ENCODE assay signal across 8 mouse cellular contexts in the genomic region with DNA sequence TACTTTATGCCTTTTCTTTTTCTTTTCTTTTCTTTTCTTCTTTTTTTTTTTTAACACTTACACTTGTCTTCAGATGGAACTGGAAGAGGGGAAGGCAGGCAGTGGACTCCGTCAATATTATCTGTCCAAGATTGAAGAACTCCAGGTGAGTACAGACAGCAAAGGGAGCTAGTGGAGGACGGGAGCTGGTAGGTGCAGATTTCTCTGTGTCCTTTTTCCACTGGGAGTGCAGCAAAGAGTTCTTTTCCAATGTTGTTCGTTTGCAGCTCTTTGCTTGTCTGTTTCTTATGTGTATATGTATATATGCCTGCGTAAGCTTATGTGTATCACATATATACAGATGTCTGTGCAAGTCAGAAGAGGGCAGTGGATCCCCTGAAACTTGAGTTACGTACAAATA. TPM values are rescaled to one million over a fixed set of nuclear protein-coding genes. Genes with fewer than 3 reads are reported as not detected.
A peak's percentile ranks its signal among the peaks of the same experiment; 100 is the strongest.
DNase-seq lines count a peak whose midpoint lies in the region; ATAC-seq and TF ChIP-seq lines count a peak whose summit lies in the region.

No protein-coding gene starts in this region.

- no peaks in the 10 kb centered on the region for H3K4me1 ChIP-seq in cerebellum, adult 2 months (ENCODE audit: control insufficient read depth, insufficient read depth, low read length)
- H3K4me1 ChIP-seq in MEL (ENCODE audit: control insufficient read depth in 1 of 2, insufficient read depth in 2 of 2, low read length in 2 of 2), result peaks cover 3 to 18% of the 10 kb centered on the region in 2 experiments; a peak in 3 of 4 replicates
- peaks cover 6% of the 10 kb centered on the region for H3K4me1 ChIP-seq in hindbrain, embryonic 11.5 days (replicated peaks; ENCODE audit: control insufficient read depth, insufficient read depth, low read length)
- peaks cover 14% of the 10 kb centered on the region for H3K4me1 ChIP-seq in liver, embryonic 11.5 days (replicated peaks; ENCODE audit: control insufficient read depth, insufficient read depth, low read length)
- H3K4me1 ChIP-seq in neural tube, embryonic 14.5 days (ENCODE audit: control insufficient read depth, insufficient read depth, low read length), result peaks cover 15% of the 10 kb centered on the region

- TF ChIP-seq POLR2A in cerebellum, adult 2 months (IDR thresholded peaks at IDR 0.05; ENCODE audit: borderline replicate concordance, insufficient read depth, low read length), result no peak
- TF ChIP-seq POLR2A in MEL (IDR thresholded peaks at IDR 0.05; ENCODE audit: control insufficient read depth in 1 of 2, insufficient read depth in 1 of 2, low read depth in 1 of 2, low read length in 2 of 2, poor library complexity in 1 of 2), result no peak

- no peak for TF ChIP-seq CTCF in cerebellum, adult 2 months (IDR thresholded peaks at IDR 0.05; ENCODE audit: borderline replicate concordance, insufficient read depth, low read depth, low read length)
- no peak for TF ChIP-seq CTCF in MEL (IDR thresholded peaks at IDR 0.05 in 2 of 3, conservative IDR thresholded peaks at IDR 0.05 in 1 of 3; ENCODE audit: control insufficient read depth in 1 of 3, insufficient read depth in 1 of 3, low read depth in 2 of 3, low read length in 3 of 3, poor library complexity in 1 of 3, severe bottlenecking in 1 of 3)

- TF ChIP-seq EP300 in MEL (IDR thresholded peaks at IDR 0.05; ENCODE audit: low read depth in 1 of 2, low read length in 2 of 2), result no peak

- H3K27ac ChIP-seq in cerebellum, adult 2 months (ENCODE audit: insufficient read depth, low read length), result no peak overlapping the region
- H3K27ac ChIP-seq in MEL (ENCODE audit: control insufficient read depth, low read depth, low read length), result no peak overlapping the region; the same call in 1 of the 2 replicates
- H3K27ac ChIP-seq in hindbrain, embryonic 11.5 days (ENCODE audit: low read depth, low read length), result no peak overlapping the region
- H3K27ac ChIP-seq in liver, embryonic 11.5 days (ENCODE audit: low read depth, low read length), result no peak overlapping the region
- no peak overlapping the region for H3K27ac ChIP-seq in neural tube, embryonic 14.5 days (ENCODE audit: low read depth, low read length)

- H3K79me2 ChIP-seq in MEL (ENCODE audit: control insufficient read depth, insufficient read depth, low read length, poor library complexity), result peaks cover 57% of the 10 kb centered on the region

- DNase-seq in cerebellum, adult 2 months, result peak; percentile 46 to 65
- no peak for DNase-seq in cerebellum, postnatal 4 days (ENCODE audit: low spot score in 2 of 2)
- DNase-seq in MEL (ENCODE audit: low read depth, low spot score), result no peak
- no peak for DNase-seq in hindbrain, embryonic 11.5 days (ENCODE audit: low spot score)
- no peak for DNase-seq in liver, embryonic 11.5 days (ENCODE audit: low spot score)
- no peak for DNase-seq in left cerebral cortex, adult 9 months (ENCODE audit: low spot score in 2 of 2)
- DNase-seq in retina, postnatal 1 day, result no peak

- H3K27me3 ChIP-seq in cerebellum, adult 2 months (ENCODE audit: control insufficient read depth, insufficient read depth, low read length), result no peaks in the 10 kb centered on the region
- no peaks in the 10 kb centered on the region for H3K27me3 ChIP-seq in MEL (ENCODE audit: control insufficient read depth in 1 of 2, insufficient read depth in 2 of 2, low read length in 2 of 2)
- H3K27me3 ChIP-seq in hindbrain, embryonic 11.5 days (ENCODE audit: control insufficient read depth, insufficient read depth, low read length), result no peaks in the 10 kb centered on the region
- no peaks in the 10 kb centered on the region for H3K27me3 ChIP-seq in liver, embryonic 11.5 days (replicated peaks; ENCODE audit: control insufficient read depth, insufficient read depth, low read length)
- no peaks in the 10 kb centered on the region for H3K27me3 ChIP-seq in neural tube, embryonic 14.5 days (ENCODE audit: control insufficient read depth, insufficient read depth, low read length)

- TF ChIP-seq RAD21 in MEL (IDR thresholded peaks at IDR 0.05; ENCODE audit: low read depth, low read length), result no peak

- ATAC-seq in hindbrain, embryonic 11.5 days (ENCODE audit: low FRiP score), result no peak
- ATAC-seq in liver, embryonic 11.5 days (replicated peaks; ENCODE audit: low FRiP score), result no peak
- no peak for ATAC-seq in neural tube, embryonic 14.5 days (ENCODE audit: low read depth)

- H3K9me3 ChIP-seq in MEL (replicated peaks; ENCODE audit: insufficient read depth, low read length), result no peaks in the 10 kb centered on the region
- H3K9me3 ChIP-seq in hindbrain, embryonic 11.5 days (ENCODE audit: control insufficient read depth, low read length), result no peaks in the 10 kb centered on the region
- no peaks in the 10 kb centered on the region for H3K9me3 ChIP-seq in liver, embryonic 11.5 days (ENCODE audit: control insufficient read depth, low read length)
- no peaks in the 10 kb centered on the region for H3K9me3 ChIP-seq in neural tube, embryonic 14.5 days (ENCODE audit: control insufficient read depth, low read length)

- peak overlapping the region; percentile 83 for H3K9ac ChIP-seq in MEL (ENCODE audit: control insufficient read depth, low read depth, low read length, poor library complexity, severe bottlenecking)
- peak overlapping the region; percentile 67 for H3K9ac ChIP-seq in hindbrain, embryonic 11.5 days (ENCODE audit: low read depth, low read length)
- H3K9ac ChIP-seq in liver, embryonic 11.5 days (ENCODE audit: low read depth, low read length), result peak overlapping the region; percentile 90
- H3K9ac ChIP-seq in neural tube, embryonic 14.5 days (replicated peaks; ENCODE audit: low read depth, low read length), result peak overlapping the region; percentile 67; the same call in 1 of the 2 replicates

- peak overlapping the region; percentile 85 for H3K4me3 ChIP-seq in cerebellum, adult 2 months (replicated peaks; ENCODE audit: insufficient read depth, low read depth, low read length)
- peak overlapping the region; percentile 78 to 94 for H3K4me3 ChIP-seq in MEL (ENCODE audit: control insufficient read depth in 1 of 2, insufficient read depth in 1 of 2, low read depth in 2 of 2, low read length in 2 of 2)
- H3K4me3 ChIP-seq in hindbrain, embryonic 11.5 days (ENCODE audit: low read depth, low read length), result peak overlapping the region; percentile 77
- peak overlapping the region; percentile 92 for H3K4me3 ChIP-seq in liver, embryonic 11.5 days (ENCODE audit: low read depth, low read length)
- peak overlapping the region; percentile 68 for H3K4me3 ChIP-seq in neural tube, embryonic 14.5 days (ENCODE audit: low read depth, low read length)

- peak overlapping the region; percentile 92 for H3K4me2 ChIP-seq in hindbrain, embryonic 11.5 days (replicated peaks; ENCODE audit: low read depth, low read length)
- peak overlapping the region; percentile 93 for H3K4me2 ChIP-seq in liver, embryonic 11.5 days
- H3K4me2 ChIP-seq in neural tube, embryonic 14.5 days (ENCODE audit: low read depth, low read length), result peak overlapping the region; percentile 89

- 50% methylated on average over 5 of the region's 5 CpGs for WGBS in cerebellum, adult 2 months
- WGBS in hindbrain, embryonic 11.5 days, result 77% methylated on average over 5 of the region's 5 CpGs
- 54% methylated on average over 5 of the region's 5 CpGs for WGBS in liver, embryonic 11.5 days
- 78% methylated on average over 5 of the region's 5 CpGs for WGBS in neural tube, embryonic 14.5 days

- peaks cover 16 to 21% of the 10 kb centered on the region in 2 experiments for H3K36me3 ChIP-seq in MEL (ENCODE audit: control insufficient read depth in 1 of 2, insufficient read depth in 2 of 2, low read length in 2 of 2)
- H3K36me3 ChIP-seq in hindbrain, embryonic 11.5 days (ENCODE audit: control insufficient read depth, insufficient read depth, low read length), result peaks cover 6% of the 10 kb centered on the region
- H3K36me3 ChIP-seq in liver, embryonic 11.5 days (ENCODE audit: control insufficient read depth, insufficient read depth, low read length), result peaks cover 47% of the 10 kb centered on the region
- H3K36me3 ChIP-seq in neural tube, embryonic 14.5 days (ENCODE audit: control insufficient read depth, insufficient read depth, low read length), result peaks cover 19% of the 10 kb centered on the region

RNA-seq across cellular contexts. Expression of a gene that starts 0.8 kb away (rescaled TPM):
- polyA plus RNA-seq in cerebellum, adult 2 months (2012; rRNA removed), result 307 and 343 TPM in 2 replicates
- 426 and 451 TPM in 2 replicates for total RNA-seq in MEL (2012; rRNA removed)
- polyA plus RNA-seq in MEL (2012; ENCODE audit: insufficient read depth in 1 of 2, insufficient read length in 2 of 2, low read depth in 1 of 2, low replicate concordance in 2 of 2, missing spikeins in 1 of 2), result 100 to 1,000 TPM; 112 to 290 TPM
- polyA plus RNA-seq in hindbrain, embryonic 11.5 days (2014; fragmentation: Nextera tagmentation; extraction: Ambion mirVana), result 381 and 414 TPM in 2 replicates
- 304 and 310 TPM in 2 replicates for polyA plus RNA-seq in liver, embryonic 11.5 days (2014; fragmentation: Nextera tagmentation; extraction: Ambion mirVana)
- polyA plus RNA-seq in neural tube, embryonic 14.5 days (2014; fragmentation: Nextera tagmentation; extraction: Ambion mirVana), result 300 and 322 TPM in 2 replicates

RNA-seq across cellular contexts. Expression of a gene that starts 0.9 kb away (rescaled TPM):
- 21.3 and 22.8 TPM in 2 replicates for polyA plus RNA-seq in cerebellum, adult 2 months (2012; rRNA removed)
- 268 and 308 TPM in 2 replicates for total RNA-seq in MEL (2012; rRNA removed)
- polyA plus RNA-seq in MEL (2012; ENCODE audit: insufficient read depth in 1 of 2, insufficient read length in 2 of 2, low read depth in 1 of 2, low replicate concordance in 2 of 2, missing spikeins in 1 of 2), result 100 to 1,000 TPM in 1 of 2 experiments, not detected in 1; 205 TPM
- polyA plus RNA-seq in hindbrain, embryonic 11.5 days (2014; fragmentation: Nextera tagmentation; extraction: Ambion mirVana), result 59.4 and 61.2 TPM in 2 replicates
- 110 and 117 TPM in 2 replicates for polyA plus RNA-seq in liver, embryonic 11.5 days (2014; fragmentation: Nextera tagmentation; extraction: Ambion mirVana)
- 29.6 and 36.3 TPM in 2 replicates for polyA plus RNA-seq in neural tube, embryonic 14.5 days (2014; fragmentation: Nextera tagmentation; extraction: Ambion mirVana)

RNA-seq across cellular contexts. Expression of a gene that starts 16.0 kb away (rescaled TPM):
- 114 and 144 TPM in 2 replicates for polyA plus RNA-seq in cerebellum, adult 2 months (2012; rRNA removed)
- 116 and 131 TPM in 2 replicates for total RNA-seq in MEL (2012; rRNA removed)
- 100 to 1,000 TPM in 1 of 2 experiments, not detected in 1; 123 TPM for polyA plus RNA-seq in MEL (2012; ENCODE audit: insufficient read depth in 1 of 2, insufficient read length in 2 of 2, low read depth in 1 of 2, low replicate concordance in 2 of 2, missing spikeins in 1 of 2)
- polyA plus RNA-seq in hindbrain, embryonic 11.5 days (2014; fragmentation: Nextera tagmentation; extraction: Ambion mirVana), result 31.6 and 33.2 TPM in 2 replicates
- 60.3 and 62.9 TPM in 2 replicates for polyA plus RNA-seq in liver, embryonic 11.5 days (2014; fragmentation: Nextera tagmentation; extraction: Ambion mirVana)
- polyA plus RNA-seq in neural tube, embryonic 14.5 days (2014; fragmentation: Nextera tagmentation; extraction: Ambion mirVana), result 10.3 and 21.4 TPM in 2 replicates

RNA-seq across cellular contexts. Expression of a gene that starts 19.7 kb away (rescaled TPM):
- polyA plus RNA-seq in cerebellum, adult 2 months (2012; rRNA removed), result 0.36 and 0.43 TPM in 2 replicates
- total RNA-seq in MEL (2012; rRNA removed), result 4.3 and 4.6 TPM in 2 replicates
- polyA plus RNA-seq in MEL (2012; ENCODE audit: insufficient read depth in 1 of 2, insufficient read length in 2 of 2, low read depth in 1 of 2, low replicate concordance in 2 of 2, missing spikeins in 1 of 2), result 1 to 10 TPM in 1 of 2 experiments, not detected in 1; 8.9 TPM
- polyA plus RNA-seq in hindbrain, embryonic 11.5 days (2014; fragmentation: Nextera tagmentation; extraction: Ambion mirVana), result 0.08 and 0.35 TPM in 2 replicates
- 0.66 and 1.2 TPM in 2 replicates for polyA plus RNA-seq in liver, embryonic 11.5 days (2014; fragmentation: Nextera tagmentation; extraction: Ambion mirVana)
- 0.27 TPM in 1 of 2 replicates, not detected in the other for polyA plus RNA-seq in neural tube, embryonic 14.5 days (2014; fragmentation: Nextera tagmentation; extraction: Ambion mirVana)

RNA-seq across cellular contexts. Expression of a gene that starts 40.0 kb away (rescaled TPM):
- 45.4 and 45.6 TPM in 2 replicates for polyA plus RNA-seq in cerebellum, adult 2 months (2012; rRNA removed)
- total RNA-seq in MEL (2012; rRNA removed), result 56.1 and 62.6 TPM in 2 replicates
- 10 to 100 TPM in 1 of 2 experiments, not detected in 1; 57.7 TPM for polyA plus RNA-seq in MEL (2012; ENCODE audit: insufficient read depth in 1 of 2, insufficient read length in 2 of 2, low read depth in 1 of 2, low replicate concordance in 2 of 2, missing spikeins in 1 of 2)
- polyA plus RNA-seq in hindbrain, embryonic 11.5 days (2014; fragmentation: Nextera tagmentation; extraction: Ambion mirVana), result 91.4 and 103 TPM in 2 replicates
- polyA plus RNA-seq in liver, embryonic 11.5 days (2014; fragmentation: Nextera tagmentation; extraction: Ambion mirVana), result 63.3 and 68.2 TPM in 2 replicates
- polyA plus RNA-seq in neural tube, embryonic 14.5 days (2014; fragmentation: Nextera tagmentation; extraction: Ambion mirVana), result 73.2 and 97.4 TPM in 2 replicates

Comparison
In these comparisons a context has a peak if more than half of its experiments do, and no peak if none do; other contexts are left out.
1. DNase-seq: peak in cerebellum, adult 2 months (2 of 2); none in cerebellum, postnatal 4 days (0 of 2), MEL (single experiment), hindbrain, embryonic 11.5 days (single experiment), liver, embryonic 11.5 days (single experiment), left cerebral cortex, adult 9 months (0 of 2) and retina, postnatal 1 day (single experiment).
2. Peak in every context shown above with its lines, with median percentiles within 50 percentile points of each other: H3K4me3 ChIP-seq, H3K9ac ChIP-seq and H3K4me2 ChIP-seq.